Mouse (Mus musculus) inflammation-experienced regulatory T-cells, adult 6 months (primary cell): ENCODE data around the gene Tmem217. TPM values are rescaled to one million over a fixed set of nuclear protein-coding genes. Genes with fewer than 3 reads are reported as not detected.

Experiments
- ATAC-seq: one replicate; pipeline ENCODE4 v1.8.0; 2017
- polyA plus RNA-seq, 3 experiments: library from polyadenylated mRNA; unstranded; fragments of 100-300 nt; shearing (Covaris generic); gene quantifications; one replicate each; pipeline ENCODE4 v1.2.1; 2017

Tmem217 gene
- polyA plus RNA-seq, 3 experiments from 2014 or later = 1.1 to 1.3 TPM; not detected in 1

GRCm38 (mm10) chr17:29488257-29488977 is 63.8 kb downstream of the Tmem217 start:
- no peak for ATAC-seq

- ATAC-seq = no peak
Measured at GRCm38 (mm10) chr17:29485336-29486233, 66.6 kb downstream of the Tmem217 start.

GRCm38 (mm10) chr17:29484431-29484830 is 67.8 kb downstream of the Tmem217 start:
- ATAC-seq = no peak

- ATAC-seq = no peak
Measured at GRCm38 (mm10) chr17:29483282-29483681, 68.9 kb downstream of the Tmem217 start.

- no peak for ATAC-seq
Measured at GRCm38 (mm10) chr17:29482632-29483031, 69.6 kb downstream of the Tmem217 start.

- no peak for ATAC-seq
Measured at GRCm38 (mm10) chr17:29480256-29480655, 71.9 kb downstream of the Tmem217 start.

- no peak for ATAC-seq
Measured at GRCm38 (mm10) chr17:29478271-29478670, 73.9 kb downstream of the Tmem217 start.

GRCm38 (mm10) chr17:29477357-29477756 is 74.8 kb downstream of the Tmem217 start:
- ATAC-seq = peak; percentile 43

- ATAC-seq = no peak
Measured at GRCm38 (mm10) chr17:29476461-29476860, 75.7 kb downstream of the Tmem217 start.

Other genes starting within 250 kb of the Tmem217 start
- gene Pi16, start 234.7 kb downstream of the Tmem217 start, polyA plus RNA-seq = under 1 TPM; 0.30 to 0.57 (median 0.53) TPM
- gene Mtch1, start 204.5 kb downstream of the Tmem217 start, polyA plus RNA-seq = 10 to 100 TPM; 13.4 to 15.9 (median 13.4) TPM
- 1 to 10 TPM in 2 of 3 experiments, not detected in 1; 1.5 to 3.3 TPM for gene Fgd2, start 191.5 kb downstream of the Tmem217 start, polyA plus RNA-seq
- 100 to 1,000 TPM; 255 to 344 (median 288) TPM for gene Pim1, start 61.6 kb downstream of the Tmem217 start, polyA plus RNA-seq
- gene Gm17657, start 2.7 kb downstream of the Tmem217 start, polyA plus RNA-seq = under 1 TPM in 2 of 3 experiments, not detected in 1; 0.23 to 0.39 TPM
- 10 to 100 TPM in 2 of 3 experiments, 1 to 10 TPM in 1; 9.0 to 11.5 (median 11.4) TPM for gene Tbc1d22b, start 2.6 kb downstream of the Tmem217 start, polyA plus RNA-seq
- 10 to 100 TPM; 24.6 to 27.5 (median 24.9) TPM for gene Rnf8, start 62.4 kb upstream of the Tmem217 start, polyA plus RNA-seq
- gene Gm28043, start 62.5 kb upstream of the Tmem217 start, polyA plus RNA-seq = 1 to 10 TPM; 3.7 to 4.4 (median 4.1) TPM
- gene Cmtr1, start 108.2 kb upstream of the Tmem217 start, polyA plus RNA-seq = 100 to 1,000 TPM in 1 of 3 experiments, 10 to 100 TPM in 2; 83.4 to 107 (median 98.4) TPM
- 10 to 100 TPM in 1 of 3 experiments, 1 to 10 TPM in 2; 5.5 to 12.3 (median 8.5) TPM for gene Ccdc167, start 164.7 kb upstream of the Tmem217 start, polyA plus RNA-seq